Mouse (Mus musculus): Measurements from ENCODE around the gene Lpar1. TPM values are rescaled to one million over a fixed set of nuclear protein-coding genes. Genes with fewer than 3 reads are reported as not detected.

The Lpar1 gene
- polyA plus RNA-seq, 1 experiment from 2014 or later, result 24.2 TPM

- no peak for DNase-seq (ENCODE audit: low spot score)
Observed at GRCm38 (mm10) chr4:58508833-58509232, 44.9 kb downstream of the Lpar1 start.

GRCm38 (mm10) chr4:58507536-58507935 lies 46.2 kb downstream of the Lpar1 start:
- DNase-seq (ENCODE audit: low spot score), result no peak

GRCm38 (mm10) chr4:58506539-58507527 lies 46.9 kb downstream of the Lpar1 start:
- DNase-seq (ENCODE audit: low spot score), result no peak

GRCm38 (mm10) chr4:58504250-58504649 lies 49.4 kb downstream of the Lpar1 start:
- no peak for DNase-seq (ENCODE audit: low spot score)

- DNase-seq (ENCODE audit: low spot score), result no peak
Observed at GRCm38 (mm10) chr4:58501012-58501777, 52.5 kb downstream of the Lpar1 start.

- no peak for DNase-seq (ENCODE audit: low spot score)
Observed at GRCm38 (mm10) chr4:58499831-58500230, 53.9 kb downstream of the Lpar1 start.

- no peak for DNase-seq (ENCODE audit: low spot score)
Observed at GRCm38 (mm10) chr4:58499241-58499640, 54.5 kb downstream of the Lpar1 start.

- DNase-seq (ENCODE audit: low spot score), result no peak
Observed at GRCm38 (mm10) chr4:58498734-58499133, 55.0 kb downstream of the Lpar1 start.

- DNase-seq (ENCODE audit: low spot score), result no peak
Observed at GRCm38 (mm10) chr4:58497284-58497683, 56.4 kb downstream of the Lpar1 start.

- DNase-seq (ENCODE audit: low spot score), result no peak
Observed at GRCm38 (mm10) chr4:58496743-58497142, 57.0 kb downstream of the Lpar1 start.

- DNase-seq (ENCODE audit: low spot score), result no peak
Observed at GRCm38 (mm10) chr4:58491742-58492141, 62.0 kb downstream of the Lpar1 start.

GRCm38 (mm10) chr4:58490374-58490773 lies 63.3 kb downstream of the Lpar1 start:
- no peak for DNase-seq (ENCODE audit: low spot score)

- DNase-seq (ENCODE audit: low spot score), result no peak
Observed at GRCm38 (mm10) chr4:58478564-58478963, 75.1 kb downstream of the Lpar1 start.

- DNase-seq (ENCODE audit: low spot score), result no peak
Observed at GRCm38 (mm10) chr4:58477691-58478090, 76.0 kb downstream of the Lpar1 start.

GRCm38 (mm10) chr4:58471203-58471910 lies 82.3 kb downstream of the Lpar1 start:
- DNase-seq (ENCODE audit: low spot score), result no peak

GRCm38 (mm10) chr4:58469651-58470592 lies 83.8 kb downstream of the Lpar1 start:
- DNase-seq (ENCODE audit: low spot score), result no peak

- no peak for DNase-seq (ENCODE audit: low spot score)
Observed at GRCm38 (mm10) chr4:58469035-58469434, 84.7 kb downstream of the Lpar1 start.

GRCm38 (mm10) chr4:58465586-58465985 lies 88.1 kb downstream of the Lpar1 start:
- no peak for DNase-seq (ENCODE audit: low spot score)

GRCm38 (mm10) chr4:58464390-58465164 lies 89.1 kb downstream of the Lpar1 start:
- DNase-seq (ENCODE audit: low spot score), result no peak

GRCm38 (mm10) chr4:58462990-58463389 lies 90.7 kb downstream of the Lpar1 start:
- DNase-seq (ENCODE audit: low spot score), result no peak
